Mouse (Mus musculus): ENCODE results near the gene Pm20d1.

The Pm20d1 gene

GRCm38 (mm10) chr1:131797202-131797909 lies at the start of gene Pm20d1:
Gene Pm20d1 (plus strand): TSS chr1:131797381.
- CTCF ChIA-PET: interaction anchor here (0.7 to 1.3 kb wide), 9 partner anchors 9 to 236 kb away, joined by 3 to 5 read pairs (median 3); partner anchors contain the start of gene Rab29 (in 1 of the 4)
- POLR2A ChIA-PET: interaction anchor here (0.6 to 2.3 kb wide), 33 partner anchors 8 to 681 kb away, joined by 3 to 13 read pairs (median 4); partner anchors contain the start of genes Fam72a (in 3 of the 4), Slc41a1 (in 3 of the 4) and Srgap2 (in 2 of the 4)

GRCm38 (mm10) chr1:131747761-131748160 lies 49.4 kb upstream of the Pm20d1 start:
- ChIA-PET POLR2A (interaction anchor here in 1 of 4 experiments (1.0 kb wide), 1 partner anchor 27 kb away, joined by 3 read pairs; no protein-coding TSS in a partner anchor), CTCF (interaction anchor here (0.5 to 2.0 kb wide), 6 partner anchors 16 to 397 kb away, joined by 3 to 9 read pairs (median 3); no protein-coding TSS in a partner anchor)

GRCm38 (mm10) chr1:131748636-131749035 lies 48.5 kb upstream of the Pm20d1 start:
- ChIA-PET CTCF (interaction anchor here in 1 of 4 experiments (0.5 kb wide), 1 partner anchor 398 kb away, joined by 3 read pairs; no protein-coding TSS in a partner anchor), POLR2A (interaction anchor here in 1 of 4 experiments (1.4 kb wide), 1 partner anchor 14 kb away, joined by 3 read pairs; no protein-coding TSS in a partner anchor)

DNA sequence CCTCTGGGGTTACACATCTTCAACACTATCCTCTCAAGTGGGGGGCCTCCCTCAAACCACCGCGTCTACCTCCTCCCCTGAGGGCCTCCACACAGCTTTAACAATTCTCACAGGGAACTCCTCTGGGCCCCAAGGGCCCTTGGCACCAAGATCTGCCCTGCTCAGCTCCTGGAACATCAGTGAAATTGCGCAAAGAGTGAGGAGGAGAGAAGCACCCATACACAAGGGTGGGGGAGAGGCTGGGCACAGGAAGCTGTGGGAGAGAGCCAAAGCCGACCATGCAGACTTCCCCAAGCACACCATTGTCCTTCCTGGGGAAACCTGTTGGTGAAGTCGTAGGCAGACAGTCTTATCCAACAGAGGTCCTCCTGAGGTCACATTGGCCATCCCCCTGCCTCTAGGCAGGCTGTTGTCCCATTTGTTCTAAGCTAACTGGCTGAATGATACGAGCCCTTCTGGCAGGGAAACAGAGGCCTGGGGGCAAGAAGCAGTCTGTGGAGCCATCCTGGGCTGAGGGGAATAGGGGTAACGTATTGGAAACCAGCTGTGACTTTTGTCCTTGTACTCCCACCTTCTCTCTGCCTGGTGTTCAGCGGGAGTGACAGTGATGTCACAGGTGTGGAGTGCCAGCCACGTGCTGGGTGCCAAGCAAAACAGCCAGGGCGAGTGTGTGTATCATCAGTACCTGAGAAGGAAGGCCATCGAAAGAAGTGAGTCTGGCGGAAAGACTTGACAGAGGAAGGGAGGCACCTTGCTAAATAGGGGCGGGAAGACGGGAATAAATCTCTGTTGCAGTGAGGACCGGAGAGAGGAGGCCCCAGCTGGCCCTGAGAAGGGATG lies 47.3 kb upstream of the Pm20d1 start:
- CTCF ChIA-PET: interaction anchor here in 1 of 4 experiments (0.9 kb wide), 1 partner anchor 38 kb away, joined by 6 read pairs; no protein-coding TSS in a partner anchor
- POLR2A ChIA-PET: interaction anchor here in 2 of 4 experiments (1.1 to 1.5 kb wide), 5 partner anchors 10 to 78 kb away, joined by 3 to 4 read pairs (median 4); partner anchors contain the start of gene Slc41a1 (in 1 of the 2)

DNA sequence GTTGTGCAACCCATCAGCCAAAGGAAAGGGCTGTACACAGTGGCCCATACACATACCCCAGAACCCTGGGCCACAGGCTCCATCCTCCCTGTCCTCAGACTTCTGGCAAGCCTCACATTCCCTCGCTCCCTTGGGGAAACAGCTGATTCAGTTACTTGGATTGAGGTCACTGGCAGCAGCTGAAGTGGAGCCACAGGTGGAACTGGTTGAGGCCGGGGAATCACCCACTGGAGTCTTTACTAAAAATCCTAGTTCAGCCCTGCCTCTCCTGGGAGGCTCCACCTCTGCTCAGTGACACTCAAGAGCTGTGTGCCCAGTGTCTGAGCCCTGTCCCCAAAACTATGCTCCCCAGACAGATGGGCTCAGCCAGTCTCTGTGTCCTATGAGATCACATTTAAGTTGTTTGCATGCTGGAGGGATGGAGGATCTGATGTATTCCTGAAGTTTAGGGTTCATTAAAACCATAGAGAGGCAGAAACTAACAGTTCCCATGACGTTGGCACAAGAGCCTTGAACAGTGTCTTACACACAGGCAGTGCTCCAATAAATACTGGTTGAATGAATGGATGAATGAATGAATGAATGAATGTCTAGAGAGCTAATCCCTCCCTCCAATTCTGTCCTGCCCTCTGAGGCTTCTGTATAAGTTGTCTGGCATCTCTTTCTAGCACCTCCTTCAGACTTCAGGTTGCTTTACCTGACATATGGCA lies 45.8 kb upstream of the Pm20d1 start:
- POLR2A ChIA-PET: interaction anchor here in 2 of 4 experiments (0.5 to 1.2 kb wide), 2 partner anchors 10 to 11 kb away, joined by 3 to 5 read pairs; no protein-coding TSS in a partner anchor
- CTCF ChIA-PET: no interaction called here

GRCm38 (mm10) chr1:131751891-131752311 lies 45.3 kb upstream of the Pm20d1 start:
- CTCF ChIA-PET: no interaction called here

GRCm38 (mm10) chr1:131754212-131754829 lies 42.9 kb upstream of the Pm20d1 start:
- ChIA-PET CTCF (interaction anchor here in 2 of 4 experiments (0.6 to 1.6 kb wide), 2 partner anchors 9 to 39 kb away, joined by 3 to 4 read pairs; no protein-coding TSS in a partner anchor), POLR2A (interaction anchor here in 1 of 4 experiments (0.6 kb wide), 1 partner anchor 56 kb away, joined by 4 read pairs; no protein-coding TSS in a partner anchor)

More at GRCm38 (mm10) chr1:131751891-131752311, 45.3 kb upstream of the Pm20d1 start:
- POLR2A ChIA-PET: no interaction called here

DNA sequence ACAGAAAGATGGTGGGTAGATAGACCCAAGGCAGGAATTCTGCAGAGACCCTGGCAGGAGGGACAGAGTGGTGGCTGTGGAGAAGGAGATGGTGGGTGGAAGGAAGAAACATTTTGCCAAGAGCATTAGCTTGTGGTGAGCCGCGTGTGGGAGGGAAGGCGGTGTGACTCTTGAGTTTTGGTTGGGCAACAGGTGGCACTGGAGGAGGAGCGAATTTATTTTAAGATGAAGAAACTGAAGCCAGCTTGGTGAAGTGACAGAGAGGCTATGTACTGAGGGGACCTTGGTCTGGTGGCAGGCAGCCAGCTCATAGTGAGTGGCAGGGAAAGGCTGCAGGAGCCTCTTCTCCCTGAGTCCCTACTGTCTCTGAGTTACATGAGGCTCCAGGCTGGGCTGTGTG lies 42.3 kb upstream of the Pm20d1 start:
- POLR2A ChIA-PET: no interaction called here
- CTCF ChIA-PET: interaction anchor here in 1 of 4 experiments (1.6 kb wide), 1 partner anchor 9 kb away, joined by 4 read pairs; no protein-coding TSS in a partner anchor

- CTCF ChIA-PET: interaction anchor here in 1 of 4 experiments (0.6 kb wide), 1 partner anchor 144 kb away, joined by 7 read pairs; no protein-coding TSS in a partner anchor
- POLR2A ChIA-PET: interaction anchor here in 1 of 4 experiments (1.2 kb wide), 1 partner anchor 66 kb away, joined by 4 read pairs; no protein-coding TSS in a partner anchor
Measured at GRCm38 (mm10) chr1:131757211-131757610, 40.0 kb upstream of the Pm20d1 start.

DNA sequence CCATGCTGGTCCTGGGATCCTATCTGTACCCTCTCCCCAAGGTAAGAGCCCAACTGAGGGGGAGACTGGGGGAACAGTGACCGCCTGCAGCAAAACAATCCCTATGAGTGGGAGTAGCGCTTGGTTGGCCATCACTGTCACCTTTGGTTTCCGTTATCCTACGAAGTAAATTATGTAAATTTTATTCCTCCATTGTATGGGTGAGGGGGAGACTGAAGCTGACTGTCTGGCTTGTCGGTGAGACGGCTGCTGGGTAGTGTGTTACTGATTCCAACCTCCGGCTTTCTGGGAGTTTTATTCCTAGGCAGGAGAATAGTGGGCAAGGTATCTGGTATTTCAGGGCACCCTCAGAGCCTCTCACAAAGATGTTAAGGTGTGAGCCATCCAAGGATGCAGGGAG lies 38.4 kb upstream of the Pm20d1 start:
- POLR2A ChIA-PET: interaction anchor here in 1 of 4 experiments (0.6 kb wide), 1 partner anchor 45 kb away, joined by 3 read pairs; no protein-coding TSS in a partner anchor

GRCm38 (mm10) chr1:131759667-131760427 lies 37.3 kb upstream of the Pm20d1 start:
- ChIA-PET POLR2A (interaction anchor here in 1 of 4 experiments (1.0 to 1.5 kb wide), 3 partner anchors 32 to 68 kb away, joined by 3 to 4 read pairs (median 3); partner anchors contain the start of genes Pm20d1 and Slc41a1), CTCF (interaction anchor here in 3 of 4 experiments (0.5 to 5.7 kb wide), 5 partner anchors 45 to 205 kb away, joined by 5 to 45 read pairs (median 5); no protein-coding TSS in a partner anchor)

More for the DNA sequence above, 38.4 kb upstream of the Pm20d1 start:
- CTCF ChIA-PET: interaction anchor here in 2 of 4 experiments (1.4 to 1.9 kb wide), 2 partner anchors 44 to 46 kb away, joined by 3 to 5 read pairs; no protein-coding TSS in a partner anchor

DNA sequence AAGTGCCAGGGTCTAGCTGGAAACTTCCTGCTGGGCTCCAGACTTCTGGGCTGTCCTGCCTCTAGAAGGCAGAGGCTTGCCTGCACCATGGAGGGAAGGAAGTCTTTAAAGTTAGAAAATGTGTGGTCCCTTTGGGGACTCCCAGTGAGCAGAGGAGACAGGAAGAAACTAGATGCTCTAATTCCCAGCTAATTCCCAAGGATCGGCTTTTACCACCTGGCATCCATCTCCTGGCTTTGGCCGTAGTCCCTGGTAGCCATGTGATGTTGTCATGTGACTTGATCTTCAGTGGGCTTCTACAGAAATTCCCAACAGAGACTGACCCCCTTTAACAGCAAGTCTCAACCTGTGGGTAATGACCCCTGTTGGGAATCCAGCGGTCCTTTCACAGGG lies 36.8 kb upstream of the Pm20d1 start:
- ChIA-PET CTCF (interaction anchor here in 3 of 4 experiments (0.6 to 5.7 kb wide), 5 partner anchors 45 to 127 kb away, joined by 3 to 45 read pairs (median 5); no protein-coding TSS in a partner anchor), POLR2A (interaction anchor here in 1 of 4 experiments (1.1 to 1.5 kb wide), 2 partner anchors 37 to 67 kb away, joined by 3 to 4 read pairs; partner anchors contain the start of genes Pm20d1 and Slc41a1)

DNA sequence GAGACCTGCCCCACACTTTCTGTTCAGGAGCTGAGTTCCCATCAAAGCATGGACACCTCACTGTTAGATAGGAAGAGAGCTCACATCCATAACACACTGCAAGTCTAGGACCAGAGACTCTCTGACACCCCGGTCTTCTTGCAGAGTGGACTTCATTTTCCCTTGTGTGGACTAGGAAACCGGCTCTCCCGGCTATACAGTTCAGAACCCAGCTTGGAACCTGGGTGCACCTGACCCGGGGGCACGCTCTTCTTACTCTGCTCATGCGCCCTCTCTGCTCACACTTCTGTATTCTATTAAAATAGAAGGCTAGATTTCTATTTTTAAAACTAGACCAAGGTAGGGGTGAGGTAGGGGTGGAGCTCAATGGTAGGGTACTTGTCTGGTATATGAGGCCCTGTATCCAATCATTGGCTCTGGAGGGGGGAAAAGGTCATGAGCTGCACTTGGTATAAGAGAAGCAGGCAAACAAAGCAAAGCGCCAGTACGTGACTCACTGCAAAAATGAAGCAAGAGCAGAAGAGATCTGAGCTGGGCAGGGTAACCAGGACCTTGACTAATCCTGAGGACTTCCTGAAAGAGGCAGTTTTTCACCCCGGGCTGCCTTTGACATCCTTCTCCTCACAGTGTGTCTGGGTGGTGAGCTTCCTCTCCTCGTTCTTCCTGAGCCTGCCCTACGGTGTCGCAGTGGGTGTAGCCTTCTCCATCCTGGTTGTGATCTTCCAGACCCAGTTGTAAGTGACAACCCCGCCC lies 35.9 kb upstream of the Pm20d1 start:
- CTCF ChIA-PET: interaction anchor here (0.6 to 5.7 kb wide), 8 partner anchors 42 to 1133 kb away, joined by 3 to 45 read pairs (median 5); no protein-coding TSS in a partner anchor
- POLR2A ChIA-PET: interaction anchor here in 1 of 4 experiments (0.9 to 1.5 kb wide), 3 partner anchors 15 to 36 kb away, joined by 3 to 4 read pairs (median 3); partner anchors contain the start of gene Pm20d1

- ChIA-PET CTCF (interaction anchor here (0.5 to 5.7 kb wide), 28 partner anchors 8 to 903 kb away, joined by 3 to 45 read pairs (median 4); partner anchors contain the start of genes Avpr1b (in 1 of the 4) and Slc26a9 (in 1 of the 4)), POLR2A (no interaction called here)
Measured at GRCm38 (mm10) chr1:131763683-131764082, 33.5 kb upstream of the Pm20d1 start.

DNA sequence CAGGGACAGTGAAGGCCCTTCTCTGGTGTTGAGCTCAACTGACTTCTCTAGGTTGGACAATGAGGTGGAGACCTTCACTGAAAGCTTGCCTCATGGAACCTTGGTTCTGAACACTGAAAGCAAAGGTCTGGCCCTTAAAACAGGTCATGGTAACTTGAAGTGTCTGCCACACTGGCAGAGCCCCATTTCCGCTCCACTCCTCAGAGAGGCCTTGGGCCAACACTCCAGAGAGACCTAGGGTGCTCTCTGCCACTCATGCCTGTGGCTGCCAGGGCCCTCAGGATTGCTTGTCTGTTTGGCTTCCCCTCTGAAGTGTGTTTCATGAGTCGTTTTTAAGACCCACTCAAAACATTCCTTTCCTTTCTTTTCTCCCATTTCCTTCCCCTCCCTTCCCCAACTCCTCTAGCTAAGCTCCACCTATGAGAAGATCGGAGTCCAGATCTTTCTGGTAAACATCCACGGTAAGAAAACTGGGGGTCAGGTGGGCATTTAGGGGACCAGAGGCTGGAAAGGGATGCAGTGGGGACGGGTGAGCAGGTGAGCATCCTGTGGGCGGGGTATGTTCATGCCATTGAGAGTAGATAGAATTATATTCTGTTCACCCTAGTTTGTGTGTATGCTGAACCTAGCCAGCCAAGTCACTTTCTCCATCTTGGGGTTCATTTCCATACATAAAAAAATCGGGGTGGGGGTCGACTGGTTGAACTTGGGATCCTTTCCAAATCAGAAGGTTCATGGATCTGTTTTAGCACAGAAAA lies 32.4 kb upstream of the Pm20d1 start:
- CTCF ChIA-PET: interaction anchor here (0.6 to 5.7 kb wide), 14 partner anchors 46 to 902 kb away, joined by 3 to 45 read pairs (median 5); partner anchors contain the start of gene Avpr1b (in 1 of the 4)
- POLR2A ChIA-PET: no interaction called here

Measured in embryonic stem cell, embryonic (primary cell).